Mouse (Mus musculus) brain, embryonic 14.5 days (tissue): ENCODE results near the gene Galr3.

Source experiments
- CTCF ChIP-seq: fragments of 200-500 bp; IDR thresholded peaks from 2 replicates; pipeline ENCODE4 v1.5.1; 2012; ENCODE audit warnings: inconsistent platforms, mild to moderate bottlenecking, moderate library complexity, borderline replicate concordance; ENCODE audit not compliant: insufficient read depth, insufficient read length; ENCODE audit errors: extremely low read depth
- POLR2A ChIP-seq: fragments of 200-500 bp; IDR thresholded peaks from 2 replicates; pipeline ENCODE4 v1.6.1; 2012; ENCODE audit warnings: mild to moderate bottlenecking, inconsistent platforms, borderline replicate concordance; ENCODE audit not compliant: poor library complexity, insufficient read depth, insufficient read length, severe bottlenecking; ENCODE audit errors: extremely low read depth

DNA sequence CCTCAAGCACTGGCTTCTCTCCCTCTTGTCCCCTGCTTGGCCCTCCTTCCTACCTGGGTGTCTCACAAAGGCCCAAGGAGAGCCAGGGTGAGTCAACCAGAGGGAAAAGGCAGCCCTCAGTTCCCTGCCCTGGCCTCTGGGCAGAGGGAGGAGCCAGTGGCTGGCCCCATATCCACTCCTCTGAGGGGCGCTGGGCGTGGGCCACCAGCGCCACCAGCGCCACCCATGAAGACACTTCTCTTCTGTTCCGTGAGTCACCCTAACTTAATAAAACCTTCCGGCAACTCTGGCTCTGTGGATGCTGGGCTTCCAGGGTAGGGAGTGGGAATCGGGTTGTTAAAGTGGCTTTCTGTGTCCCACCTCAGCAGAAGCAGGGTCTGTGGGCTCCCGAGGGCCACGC lies 36.1 kb upstream of the Galr3 start:
- TF ChIP-seq POLR2A: no peak
- TF ChIP-seq CTCF: no peak
